ENCODE assay signal across 11 mouse cellular contexts in the genomic region with DNA sequence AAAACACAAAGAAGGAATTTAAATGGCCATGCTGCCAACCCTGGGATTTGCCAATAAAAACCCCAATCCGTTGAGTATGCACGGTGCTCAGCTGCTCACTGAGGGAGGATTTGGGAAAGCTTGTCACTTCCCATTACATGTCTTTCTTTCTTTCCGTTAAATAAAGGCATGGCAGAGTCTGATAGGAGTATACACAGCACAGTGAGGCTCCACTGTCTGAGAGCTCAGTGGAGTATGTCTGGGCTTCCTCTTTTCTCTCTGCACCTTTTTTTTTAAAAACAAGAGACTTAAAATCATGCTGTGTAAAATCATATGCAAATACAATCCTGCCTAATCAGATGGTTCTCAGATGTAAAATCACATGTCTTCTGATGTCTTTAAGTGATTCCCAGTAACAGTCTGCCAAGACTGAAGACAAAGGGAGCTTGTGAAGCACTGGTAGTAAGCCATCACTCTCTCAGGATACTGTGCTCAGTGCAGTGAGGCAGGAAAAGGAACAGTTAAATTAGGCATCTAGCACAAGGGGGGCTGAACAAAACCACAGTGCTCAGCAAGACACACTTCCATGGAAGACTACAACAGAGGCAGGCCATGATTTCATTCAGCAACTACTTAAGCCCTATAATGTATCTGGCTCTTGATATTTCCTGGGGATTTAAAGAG. TPM values are rescaled to one million over a fixed set of nuclear protein-coding genes. Genes with fewer than 3 reads are reported as not detected.
DNase-seq lines count a peak whose midpoint lies in the region; ATAC-seq and TF ChIP-seq lines count a peak whose summit lies in the region.
"Had no signal": no experiment of that assay in that cellular context is flagged by ENCODE, and none has a peak within 500 bp of the region (broad histone marks: within the 10 kb centered on the region; RNA-seq: fewer than 3 reads in every experiment).

No protein-coding gene starts in this region.

- H3K36me3 ChIP-seq in MEL (ENCODE audit: control insufficient read depth in 1 of 2, insufficient read depth in 2 of 2, low read length in 2 of 2) = peaks cover 0 to 3% of the 10 kb centered on the region in 2 experiments; a peak in 3 of 4 replicates
- H3K36me3 ChIP-seq in midbrain, embryonic 15.5 days (replicated peaks) = 0 out of 2 replicates have a peak, but pooled peaks cover 6% of the 10 kb centered on the region
- peaks cover 15% of the 10 kb centered on the region for H3K36me3 ChIP-seq in liver, embryonic 12.5 days
- peaks cover 22% of the 10 kb centered on the region for H3K36me3 ChIP-seq in limb, embryonic 10.5 days

- no peak overlapping the region for H3K9ac ChIP-seq in MEL (ENCODE audit: control insufficient read depth, low read depth, low read length, poor library complexity, severe bottlenecking)
- peak overlapping the region; percentile 25; the same call in 1 of the 2 replicates for H3K9ac ChIP-seq in midbrain, embryonic 15.5 days
- H3K9ac ChIP-seq in liver, embryonic 12.5 days = no peak overlapping the region

- no peak overlapping the region for H3K4me3 ChIP-seq in MEL (ENCODE audit: control insufficient read depth in 1 of 2, insufficient read depth in 1 of 2, low read depth in 2 of 2, low read length in 2 of 2)
- no peak overlapping the region for H3K4me3 ChIP-seq in midbrain, embryonic 15.5 days
- no peak overlapping the region for H3K4me3 ChIP-seq in liver, embryonic 12.5 days
- H3K4me3 ChIP-seq in limb, embryonic 10.5 days = no peak overlapping the region

- H3K27ac ChIP-seq in MEL (ENCODE audit: control insufficient read depth, low read depth, low read length) = peak overlapping the region; percentile 36; the same call in 1 of the 2 replicates
- peak overlapping the region; percentile 84 for H3K27ac ChIP-seq in midbrain, embryonic 15.5 days
- H3K27ac ChIP-seq in liver, embryonic 12.5 days = no peak overlapping the region
- no peak overlapping the region for H3K27ac ChIP-seq in limb, embryonic 10.5 days
- H3K27ac ChIP-seq: stomach, postnatal 0 days had no signal

- H3K27me3 ChIP-seq in MEL (ENCODE audit: control insufficient read depth in 1 of 2, insufficient read depth in 2 of 2, low read length in 2 of 2) = no peaks in the 10 kb centered on the region
- no peaks in the 10 kb centered on the region for H3K27me3 ChIP-seq in midbrain, embryonic 15.5 days (replicated peaks)
- no peaks in the 10 kb centered on the region for H3K27me3 ChIP-seq in liver, embryonic 12.5 days (replicated peaks)
- H3K27me3 ChIP-seq in limb, embryonic 10.5 days (ENCODE audit: low read depth, poor library complexity, severe bottlenecking) = no peaks in the 10 kb centered on the region

- peak overlapping the region; percentile 12; the same call in 1 of the 2 replicates for H3K4me2 ChIP-seq in midbrain, embryonic 15.5 days
- no peak overlapping the region for H3K4me2 ChIP-seq in liver, embryonic 12.5 days

- WGBS in midbrain, embryonic 15.5 days = 20% methylated on average over 3 of the region's 3 CpGs
- WGBS in liver, embryonic 12.5 days (ENCODE audit: insufficient replicate concordance) = 29% methylated on average over 3 of the region's 3 CpGs
- 83% methylated on average over 3 of the region's 3 CpGs for WGBS in limb, embryonic 10.5 days

- no peaks in the 10 kb centered on the region for H3K4me1 ChIP-seq in MEL (ENCODE audit: control insufficient read depth in 1 of 2, insufficient read depth in 2 of 2, low read length in 2 of 2)
- peaks cover 27% of the 10 kb centered on the region for H3K4me1 ChIP-seq in midbrain, embryonic 15.5 days
- no peaks in the 10 kb centered on the region for H3K4me1 ChIP-seq in liver, embryonic 12.5 days
- no peaks in the 10 kb centered on the region for H3K4me1 ChIP-seq in limb, embryonic 10.5 days

- H3K79me2 ChIP-seq in MEL (ENCODE audit: control insufficient read depth, insufficient read depth, low read length, poor library complexity) = no peaks in the 10 kb centered on the region

- no peak for TF ChIP-seq CTCF in MEL (IDR thresholded peaks at IDR 0.05 in 2 of 3, conservative IDR thresholded peaks at IDR 0.05 in 1 of 3; ENCODE audit: control insufficient read depth in 1 of 3, insufficient read depth in 1 of 3, low read depth in 2 of 3, low read length in 3 of 3, poor library complexity in 1 of 3, severe bottlenecking in 1 of 3)

- peak; percentile 64 to 85 for ATAC-seq in hematopoietic stem cell, adult 5-6 weeks (replicated peaks in 1 of 2; ENCODE audit: insufficient read depth in 1 of 2, low FRiP score in 2 of 2, low TSS enrichment in 1 of 2, low read depth in 1 of 2, poor library complexity in 2 of 2, severe bottlenecking in 2 of 2)
- ATAC-seq in midbrain, embryonic 15.5 days (replicated peaks) = peak; percentile 91
- ATAC-seq in liver, embryonic 12.5 days = no peak

- no peak for TF ChIP-seq POLR2A in MEL (IDR thresholded peaks at IDR 0.05; ENCODE audit: control insufficient read depth in 1 of 2, insufficient read depth in 1 of 2, low read depth in 1 of 2, low read length in 2 of 2, poor library complexity in 1 of 2)

- TF ChIP-seq RAD21 in MEL (IDR thresholded peaks at IDR 0.05; ENCODE audit: low read depth, low read length) = no peak

- TF ChIP-seq EP300 in MEL (IDR thresholded peaks at IDR 0.05; ENCODE audit: low read depth in 1 of 2, low read length in 2 of 2) = peak in 1 of 2 experiments; percentile 23; a peak in 1 of 4 replicates

- peak; percentile 46 to 47 for DNase-seq in B cell, adult 2 months
- peak; percentile 50 for DNase-seq in MEL (ENCODE audit: low read depth, low spot score)
- DNase-seq in left cerebral cortex, adult 8-10 months (ENCODE audit: low spot score in 2 of 2) = no peak
- no peak for DNase-seq in limb, embryonic 10.5 days (ENCODE audit: low spot score)
- DNase-seq: cerebellum, adult 18-20 months; left cerebral cortex, postnatal 4 days; lung, adult 2 months had no signal

- no peaks in the 10 kb centered on the region for H3K9me3 ChIP-seq in MEL (replicated peaks; ENCODE audit: insufficient read depth, low read length)
- H3K9me3 ChIP-seq in midbrain, embryonic 15.5 days = no peaks in the 10 kb centered on the region
- no peaks in the 10 kb centered on the region for H3K9me3 ChIP-seq in liver, embryonic 12.5 days (replicated peaks)
- H3K9me3 ChIP-seq in limb, embryonic 10.5 days (replicated peaks) = no peaks in the 10 kb centered on the region

TF ChIP-seq in MEL, 35 proteins besides CTCF, POLR2A, EP300 and RAD21:
- TF ChIP-seq ZNF384 (IDR thresholded peaks at IDR 0.05; ENCODE audit: low read depth, low read length) (peak; percentile 79), GABPA (IDR thresholded peaks at IDR 0.05; ENCODE audit: low read depth, low read length) (no peak), NELFE (IDR thresholded peaks at IDR 0.05; ENCODE audit: low read depth, low read length) (no peak)

RNA-seq across cellular contexts. Expression of gene Insig2, which starts 17.5 kb away (rescaled TPM):
- 11.0 and 16.9 TPM in 2 replicates for total RNA-seq in MEL (2012; rRNA removed)
- polyA plus RNA-seq in MEL (2012; ENCODE audit: insufficient read depth in 1 of 2, insufficient read length in 2 of 2, low read depth in 1 of 2, low replicate concordance in 2 of 2, missing spikeins in 1 of 2) = 10 to 100 TPM in 1 of 2 experiments, not detected in 1; 16.1 TPM
- 16.0 and 23.3 TPM in 2 replicates for total RNA-seq in hematopoietic stem cell, adult 5-6 weeks (2017)
- 48.0 and 49.8 TPM in 2 replicates for polyA plus RNA-seq in midbrain, embryonic 15.5 days (2015; fragmentation: Nextera tagmentation; extraction: Ambion mirVana)
- total RNA-seq in left cerebral cortex, adult 8-10 months (2022) = 10 to 100 TPM; 55.3 to 71.9 (median 64.8) TPM
- polyA plus RNA-seq in liver, embryonic 12.5 days (2016; fragmentation: Nextera tagmentation; extraction: Ambion mirVana) = 9.3 and 9.8 TPM in 2 replicates
- polyA plus RNA-seq in limb, embryonic 10.5 days (2016; fragmentation: Nextera tagmentation; extraction: Ambion mirVana) = 18.1 and 18.5 TPM in 2 replicates

Comparison
In these comparisons a context has a peak if more than half of its experiments do, and no peak if none do; other contexts are left out.
1. DNase-seq: peak in B cell, adult 2 months (2 of 2) and MEL (single experiment); none in left cerebral cortex, adult 8-10 months (0 of 2) and limb, embryonic 10.5 days (single experiment).
2. H3K27ac ChIP-seq: peak in MEL (single experiment) and midbrain, embryonic 15.5 days (single experiment); none in liver, embryonic 12.5 days (single experiment) and limb, embryonic 10.5 days (single experiment).